Mouse (Mus musculus) ES-E14 (cell line): ENCODE measurements around the gene Elfn2. TPM values are rescaled to one million over a fixed set of nuclear protein-coding genes. Genes with fewer than 3 reads are reported as not detected.

Experiments used
- DNase-seq: peaks from one replicate; pipeline ENCODE4 v3.0.0-alpha.2; 2013; ENCODE audit warnings: low read depth, low spot score
- H3K27ac ChIP-seq: 2 replicates; pipeline ENCODE4 v1.5.1; 2012; ENCODE audit warnings: low read depth, mild to moderate bottlenecking, low read length, moderate library complexity, mixed read lengths; ENCODE audit not compliant: poor library complexity, insufficient read depth, severe bottlenecking
- H3K36me3 ChIP-seq: 2 replicates; pipeline ENCODE4 v1.6.1; 2012; ENCODE audit warnings: mild to moderate bottlenecking, low read length, moderate library complexity, mixed read lengths; ENCODE audit not compliant: control insufficient read depth, poor library complexity, insufficient read depth, severe bottlenecking
- H3K4me1 ChIP-seq, 2 experiments: fragments of 150-350 bp in 1 of 2; sonication (generic) in 1 of 2; 2 replicates each; pipeline ENCODE4 v1.6.1; 2012; ENCODE audit warnings: low read length in 2 of 2, mild to moderate bottlenecking in 1 of 2, mixed read lengths in 1 of 2; ENCODE audit not compliant: control insufficient read depth in 2 of 2, insufficient read depth in 2 of 2, poor library complexity in 1 of 2
- H3K4me3 ChIP-seq, 2 experiments: fragments of 150-350 bp in 1 of 2; sonication (generic) in 1 of 2; 2 replicates each; pipeline ENCODE4 v1.5.1; 2012; ENCODE audit warnings: low read length in 2 of 2, low read depth in 1 of 2, mild to moderate bottlenecking in 1 of 2, mixed read lengths in 1 of 2; ENCODE audit not compliant: insufficient read depth in 1 of 2, poor library complexity in 1 of 2, severe bottlenecking in 1 of 2
- H3K9ac ChIP-seq: 2 replicates; pipeline ENCODE4 v1.6.1; 2012; ENCODE audit warnings: low read depth, mild to moderate bottlenecking, low read length, mixed read lengths; ENCODE audit not compliant: poor library complexity, insufficient read depth, severe bottlenecking
- H3K9me3 ChIP-seq: fragments of 150-350 bp; sonication (generic); 2 replicates; pipeline ENCODE4 v1.6.1; 2012; ENCODE audit warnings: low read depth, mild to moderate bottlenecking, low read length; ENCODE audit not compliant: control insufficient read depth, insufficient read depth
- CHD2 ChIP-seq: IDR thresholded peaks from 2 replicates; pipeline ENCODE4 v1.6.1; 2014; ENCODE audit warnings: mild to moderate bottlenecking, low read depth, low read length, inconsistent platforms
- HCFC1 ChIP-seq: IDR thresholded peaks from 2 replicates; pipeline ENCODE4 v1.6.1; 2012; ENCODE audit warnings: low read length, inconsistent platforms, borderline replicate concordance; ENCODE audit not compliant: insufficient read depth
- MAFK ChIP-seq: IDR thresholded peaks from 2 replicates; pipeline ENCODE4 v1.6.1; 2014; ENCODE audit warnings: mild to moderate bottlenecking, low read depth, low read length, inconsistent platforms; ENCODE audit not compliant: insufficient read depth
- ZC3H11A ChIP-seq: IDR thresholded peaks from 2 replicates; pipeline ENCODE4 v1.6.1; 2012; ENCODE audit warnings: low read depth, mild to moderate bottlenecking, inconsistent platforms, low read length, borderline replicate concordance
- ZNF384 ChIP-seq: IDR thresholded peaks from 2 replicates; pipeline ENCODE4 v1.6.1; 2012; ENCODE audit warnings: low read depth, low read length, inconsistent platforms
- in situ Hi-C, 2 experiments: fragments of 600-800 bp; cut with MboI; formaldehyde crosslinking; loops; one replicate each; pipeline ENCODE4 v1.15.1; 2025; ENCODE audit warnings: low sequenced_read_pairs in 2 of 2, inconsistent platforms in 1 of 2; ENCODE audit not compliant: unreplicated experiment in 2 of 2
- total RNA-seq: library from RNA; depleted of rRNA; stranded (reverse); fragments of 300-350 nt; gene quantifications from 2 replicates; pipeline ENCODE4 v1.2.3, GENCODE M21; 2012

Gene Elfn2
- total RNA-seq, 1 experiment: 0.09 TPM

GRCm38 (mm10) chr15:78680291-78680690 is 38.3 kb downstream of the Elfn2 start:
- in situ Hi-C loops: no loop called here
- DNase-seq: no peak
- H3K36me3 ChIP-seq: no peaks in the 10 kb centered on the region
- no peak overlapping the region for H3K27ac ChIP-seq
- H3K4me1 ChIP-seq: peaks cover 2 to 6% of the 10 kb centered on the region in 2 experiments; a peak in 1 of 4 replicates
- TF ChIP-seq ZNF384: no peak
- TF ChIP-seq ZC3H11A: no peak
- TF ChIP-seq CHD2: no peak
- TF ChIP-seq HCFC1: no peak
- TF ChIP-seq MAFK: no peak
- H3K4me3 ChIP-seq: no peak overlapping the region
- H3K9ac ChIP-seq: no peak overlapping the region
- no peaks in the 10 kb centered on the region for H3K9me3 ChIP-seq

- DNase-seq: no peak
- Histone ChIP-seq H3K9me3 (no peaks in the 10 kb centered on the region), H3K4me3 (no peak overlapping the region), H3K27ac (no peak overlapping the region), H3K9ac (no peak overlapping the region), H3K36me3 (no peaks in the 10 kb centered on the region), H3K4me1 (no peaks in the 10 kb centered on the region)
- in situ Hi-C loops: no loop called here
- TF ChIP-seq ZNF384 (no peak), CHD2 (no peak), HCFC1 (no peak), ZC3H11A (no peak), MAFK (no peak)
These were observed 40.9 kb downstream of the Elfn2 start for GRCm38 (mm10) chr15:78677708-78678107.

- Histone ChIP-seq H3K4me3 (no peak overlapping the region), H3K36me3 (no peaks in the 10 kb centered on the region), H3K4me1 (no peaks in the 10 kb centered on the region; a peak in 1 of 4 replicates), H3K9me3 (no peaks in the 10 kb centered on the region), H3K9ac (no peak overlapping the region), H3K27ac (no peak overlapping the region)
- in situ Hi-C loops: no loop called here
- no peak for DNase-seq
- no peak for TF ChIP-seq CHD2
- TF ChIP-seq ZNF384: no peak
- TF ChIP-seq MAFK: no peak
- TF ChIP-seq HCFC1: no peak
- TF ChIP-seq ZC3H11A: no peak
These were observed 41.6 kb downstream of the Elfn2 start for GRCm38 (mm10) chr15:78677015-78677414.

GRCm38 (mm10) chr15:78674912-78675412 is 43.6 kb downstream of the Elfn2 start:
- H3K36me3 ChIP-seq: no peaks in the 10 kb centered on the region
- H3K4me1 ChIP-seq: no peaks in the 10 kb centered on the region; a peak in 1 of 4 replicates
- H3K9me3 ChIP-seq: no peaks in the 10 kb centered on the region
- in situ Hi-C loops: no loop called here
- no peak for DNase-seq
- H3K9ac ChIP-seq: no peak overlapping the region
- no peak overlapping the region for H3K4me3 ChIP-seq
- no peak overlapping the region for H3K27ac ChIP-seq
- TF ChIP-seq CHD2 (no peak), HCFC1 (no peak), MAFK (no peak), ZC3H11A (no peak), ZNF384 (no peak)

- no peaks in the 10 kb centered on the region; a peak in 1 of 4 replicates for H3K4me1 ChIP-seq
- no peak for DNase-seq
- H3K36me3 ChIP-seq: no peaks in the 10 kb centered on the region
- no peaks in the 10 kb centered on the region for H3K9me3 ChIP-seq
- H3K4me3 ChIP-seq: no peak overlapping the region
- no peak overlapping the region for H3K9ac ChIP-seq
- in situ Hi-C loops: no loop called here
- TF ChIP-seq MAFK (no peak), ZNF384 (no peak), HCFC1 (no peak), ZC3H11A (no peak), CHD2 (no peak)
- H3K27ac ChIP-seq: no peak overlapping the region
These were observed 45.1 kb downstream of the Elfn2 start for GRCm38 (mm10) chr15:78673436-78673835.
